Mouse (Mus musculus) bone marrow, adult 2 months (tissue): ENCODE data around the gene Rsph14.

ENCODE experiments used
- CTCF ChIP-seq: fragments of 200-500 bp; IDR thresholded peaks from 2 replicates; pipeline ENCODE4 v1.5.1; 2011; ENCODE audit warnings: low read length, control low read depth; ENCODE audit not compliant: control insufficient read depth, insufficient read depth
- POLR2A ChIP-seq: fragments of 200-500 bp; IDR thresholded peaks from 2 replicates; pipeline ENCODE4 v1.6.1; 2011; ENCODE audit warnings: low read depth, mild to moderate bottlenecking, control low read depth, low read length, borderline replicate concordance; ENCODE audit not compliant: control insufficient read depth

GRCm38 (mm10) chr10:74928276-74928675 is 104.1 kb downstream of the Rsph14 start:
- TF ChIP-seq CTCF: no peak
- TF ChIP-seq POLR2A: no peak
